Mouse (Mus musculus) neural tube, embryonic 14.5 days (tissue): ENCODE measurements around the gene Hist2h2bb. TPM values are rescaled to one million over a fixed set of nuclear protein-coding genes. Genes with fewer than 3 reads are reported as not detected.

ENCODE experiments used
- ATAC-seq: fragments of 200-750 bp; cut with Nextera tagmentation; 2 replicates; pipeline ENCODE4 v1.8.0; 2017; ENCODE audit warnings: low read depth, mild to moderate bottlenecking, moderate TSS enrichment, moderate library complexity
- H3K27ac ChIP-seq: fragments of 300-500 bp; sonication (generic); 2 replicates; pipeline ENCODE4 v1.5.1; 2014; ENCODE audit warnings: low read depth, mild to moderate bottlenecking, control low read depth, low read length, moderate library complexity, mixed read lengths
- H3K27me3 ChIP-seq: fragments of 300-500 bp; sonication (generic); 2 replicates; pipeline ENCODE4 v1.6.1; 2014; ENCODE audit warnings: low read length; ENCODE audit not compliant: control insufficient read depth, insufficient read depth
- H3K36me3 ChIP-seq: fragments of 300-500 bp; sonication (generic); 2 replicates; pipeline ENCODE4 v1.6.1; 2014; ENCODE audit warnings: low read length, mixed read lengths; ENCODE audit not compliant: control insufficient read depth, insufficient read depth
- H3K4me1 ChIP-seq: fragments of 300-500 bp; sonication (generic); 2 replicates; pipeline ENCODE4 v1.6.1; 2014; ENCODE audit warnings: low read length; ENCODE audit not compliant: control insufficient read depth, insufficient read depth
- H3K4me2 ChIP-seq: fragments of 300-500 bp; sonication (generic); 2 replicates; pipeline ENCODE4 v1.6.1; 2014; ENCODE audit warnings: mild to moderate bottlenecking, low read depth, low read length, control low read depth
- H3K4me3 ChIP-seq: fragments of 300-500 bp; sonication (generic); 2 replicates; pipeline ENCODE4 v1.5.1; 2014; ENCODE audit warnings: low read depth, low read length, control low read depth, mixed read lengths
- H3K9ac ChIP-seq: fragments of 300-500 bp; sonication (generic); replicated peaks from 2 replicates; pipeline ENCODE4 v1.6.1; 2014; ENCODE audit warnings: low read depth, mild to moderate bottlenecking, control low read depth, low read length, mixed read lengths
- H3K9me3 ChIP-seq: fragments of 300-500 bp; sonication (generic); 2 replicates; pipeline ENCODE4 v1.6.1; 2016; ENCODE audit warnings: low read length; ENCODE audit not compliant: control insufficient read depth
- WGBS: fragments of 180-500 bp; shearing (Covaris S2); extraction: QIAGEN DNeasy Blood & Tissue Kit; methylation state at CpG from one replicate; pipeline ENCODE4 v1.1.7; 2014; 5-methylcytosine and 5-hydroxymethylcytosine counted together
- microRNA-seq: library from miRNA; unstranded; fragments of <30 nt; microRNA quantifications from one replicate; pipeline ENCODE4, GENCODE M21; 2016
- polyA plus RNA-seq: library from polyadenylated mRNA; unstranded; fragments of >200 nt; fragmentation: Nextera tagmentation; extraction: Ambion mirVana; gene quantifications from 2 replicates; pipeline ENCODE4 v1.2.1, GENCODE M21; 2014

Hist2h2bb gene
- polyA plus RNA-seq, 1 experiment from 2014 or later: 2.0 TPM

DNA sequence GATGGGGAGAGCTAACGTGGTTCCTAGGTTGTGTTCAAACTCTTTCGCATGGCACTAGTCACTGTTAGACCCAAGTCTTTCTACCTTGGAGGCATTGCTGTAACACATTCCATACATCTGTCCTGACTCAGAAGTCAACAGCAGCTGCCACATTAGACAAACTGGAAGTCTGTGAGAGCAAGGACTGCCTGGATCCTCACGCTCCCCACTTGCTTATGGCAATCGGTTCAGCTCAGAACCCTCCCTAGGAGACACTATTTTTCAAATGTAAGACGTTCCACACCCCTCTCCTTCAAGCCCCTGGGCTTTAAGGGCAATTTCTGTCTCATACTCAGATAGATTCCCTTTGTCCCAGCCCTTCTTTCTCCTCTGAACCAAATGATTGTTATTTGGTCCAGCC, 32.5 kb downstream of the Hist2h2bb start:
- ATAC-seq: no peak
- WGBS: 88% methylated on average over 5 of the region's 5 CpGs
- no peaks in the 10 kb centered on the region for H3K27me3 ChIP-seq
- H3K9ac ChIP-seq: no peak overlapping the region
- H3K27ac ChIP-seq: no peak overlapping the region
- no peaks in the 10 kb centered on the region for H3K4me1 ChIP-seq
- H3K4me2 ChIP-seq: no peak overlapping the region
- H3K9me3 ChIP-seq: no peaks in the 10 kb centered on the region
- H3K36me3 ChIP-seq: no peaks in the 10 kb centered on the region
- H3K4me3 ChIP-seq: no peak overlapping the region

GRCm38 (mm10) chr3:96306506-96306905, 37.0 kb downstream of the Hist2h2bb start:
- H3K36me3 ChIP-seq: no peaks in the 10 kb centered on the region
- 79% methylated on average over 9 of the region's 9 CpGs for WGBS
- H3K9ac ChIP-seq: no peak overlapping the region
- ATAC-seq: no peak
- no peak overlapping the region for H3K27ac ChIP-seq
- H3K4me1 ChIP-seq: no peaks in the 10 kb centered on the region
- no peak overlapping the region for H3K4me2 ChIP-seq
- H3K4me3 ChIP-seq: no peak overlapping the region
- no peaks in the 10 kb centered on the region for H3K9me3 ChIP-seq
- H3K27me3 ChIP-seq: no peaks in the 10 kb centered on the region

DNA sequence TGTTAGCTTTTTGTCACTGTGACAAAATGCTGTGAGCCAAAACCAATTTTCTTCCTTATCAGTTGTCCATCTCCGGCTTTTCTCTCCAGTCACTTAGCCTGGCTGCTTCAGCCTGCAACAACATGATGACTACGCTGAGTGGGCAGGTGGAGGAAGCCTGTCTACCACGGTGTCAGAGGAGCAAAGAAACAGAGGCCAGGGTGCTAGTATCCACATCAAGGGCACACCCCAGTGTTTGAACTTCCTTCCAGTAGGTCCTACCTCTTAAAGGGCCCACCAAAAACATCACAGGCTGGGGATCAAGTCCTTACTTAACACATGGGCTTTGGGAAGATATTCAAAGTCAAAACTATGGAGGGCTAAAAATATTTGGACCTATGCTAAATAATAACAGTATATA, 39.9 kb downstream of the Hist2h2bb start:
- 63% methylated on average over 3 of the region's 3 CpGs for WGBS
- Histone ChIP-seq H3K9ac (no peak overlapping the region), H3K36me3 (no peaks in the 10 kb centered on the region), H3K4me2 (no peak overlapping the region), H3K9me3 (no peaks in the 10 kb centered on the region), H3K4me3 (no peak overlapping the region), H3K4me1 (no peaks in the 10 kb centered on the region), H3K27me3 (no peaks in the 10 kb centered on the region), H3K27ac (no peak overlapping the region)
- ATAC-seq: no peak

DNA sequence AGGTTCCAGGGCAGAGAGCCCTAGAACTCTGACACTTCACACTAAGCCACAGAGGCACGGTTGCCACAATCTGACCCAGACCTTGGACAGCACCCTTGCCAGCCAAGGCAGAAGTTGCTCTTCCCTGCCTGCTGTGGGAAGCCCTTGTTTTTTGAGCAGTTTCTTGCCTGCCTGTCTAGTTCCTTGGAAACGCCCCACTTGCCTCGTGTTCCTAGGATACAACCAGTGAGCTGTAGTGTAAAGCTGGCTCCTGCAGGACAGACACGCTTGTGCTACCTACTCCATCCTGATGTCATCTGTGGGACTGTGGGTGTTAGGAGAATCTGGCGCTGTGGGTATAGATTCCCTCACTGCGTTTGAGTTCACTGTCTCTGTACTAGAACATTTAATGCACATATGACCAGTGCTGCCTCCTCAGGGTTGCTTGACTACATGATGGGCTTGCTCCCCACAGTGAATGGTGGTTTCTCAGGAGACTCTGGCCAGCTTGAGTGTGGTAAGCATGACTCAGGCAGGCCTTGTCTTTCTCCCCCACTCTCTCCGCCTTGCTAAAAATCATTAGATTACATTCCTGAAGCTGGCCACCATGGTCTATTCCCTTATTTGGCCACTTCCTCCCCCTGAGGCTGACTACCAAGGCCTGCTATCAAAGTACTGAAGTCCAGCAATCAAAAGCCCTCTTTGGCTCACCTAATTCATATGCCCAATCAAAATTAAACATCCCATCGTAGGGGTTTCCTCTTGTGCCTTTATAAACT, 43.0 kb downstream of the Hist2h2bb start:
- H3K36me3 ChIP-seq: no peaks in the 10 kb centered on the region
- no peaks in the 10 kb centered on the region for H3K27me3 ChIP-seq
- no peak overlapping the region for H3K4me2 ChIP-seq
- no peak overlapping the region for H3K4me3 ChIP-seq
- H3K27ac ChIP-seq: no peak overlapping the region
- no peaks in the 10 kb centered on the region for H3K9me3 ChIP-seq
- H3K4me1 ChIP-seq: no peaks in the 10 kb centered on the region
- 66% methylated on average over 8 of the region's 8 CpGs for WGBS
- H3K9ac ChIP-seq: no peak overlapping the region
- ATAC-seq: no peak

Small RNA genes within 50 kb of the gene (microRNA-seq; reads per million reads assigned to microRNA genes)
- gene Gm44492 (not detected), gene Gm47311 (not detected), gene Gm47313 (not detected)

Other genes starting within 250 kb of the Hist2h2bb start
- 45.6 and 51.0 TPM in 2 replicates for gene Vps45, start 211.3 kb upstream of the Hist2h2bb start, polyA plus RNA-seq
- gene Otud7b, start 165.2 kb upstream of the Hist2h2bb start, polyA plus RNA-seq: 4.6 and 8.3 TPM in 2 replicates
- gene Mtmr11, start 107.7 kb upstream of the Hist2h2bb start, polyA plus RNA-seq: 10.9 and 11.6 TPM in 2 replicates
- gene Sf3b4, start 97.4 kb upstream of the Hist2h2bb start, polyA plus RNA-seq: 145 and 150 TPM in 2 replicates
- 91.0 and 91.7 TPM in 2 replicates for gene Sv2a, start 88.6 kb upstream of the Hist2h2bb start, polyA plus RNA-seq
- 61.5 and 69.0 TPM in 2 replicates for gene Bola1, start 50.0 kb upstream of the Hist2h2bb start, polyA plus RNA-seq
- gene Hist2h2ab, start 49.9 kb upstream of the Hist2h2bb start, polyA plus RNA-seq: 0.71 and 0.72 TPM in 2 replicates
- 1.3 and 2.1 TPM in 2 replicates for gene Hist2h2ac, start 48.9 kb upstream of the Hist2h2bb start, polyA plus RNA-seq
- gene Hist2h2be, start 48.6 kb upstream of the Hist2h2bb start, polyA plus RNA-seq: 4.3 and 4.8 TPM in 2 replicates
- gene Hist2h3c2, start 30.6 kb upstream of the Hist2h2bb start, polyA plus RNA-seq: 0.71 and 1.1 TPM in 2 replicates
- 32.6 and 49.7 TPM in 2 replicates for gene Hist2h2aa2, start 29.5 kb upstream of the Hist2h2bb start, polyA plus RNA-seq
- 9.7 and 17.4 TPM in 2 replicates for gene Hist2h2aa1, start 24.3 kb upstream of the Hist2h2bb start, polyA plus RNA-seq
- gene Hist2h3c1, start 23.1 kb upstream of the Hist2h2bb start, polyA plus RNA-seq: 0.18 and 0.67 TPM in 2 replicates
- 4.2 TPM in 2 replicates for gene Hist2h4, start 6.4 kb upstream of the Hist2h2bb start, polyA plus RNA-seq
- 5.3 and 11.5 TPM in 2 replicates for gene Hist2h3b, start 1.1 kb upstream of the Hist2h2bb start, polyA plus RNA-seq
- gene Fcgr1, start 24.2 kb downstream of the Hist2h2bb start, polyA plus RNA-seq: 0.37 and 1.7 TPM in 2 replicates
- not detected in 2 replicates for gene BC107364, start 182.6 kb downstream of the Hist2h2bb start, polyA plus RNA-seq